Mouse (Mus musculus) MEL-GATA-1-ER (cell line): Measurements from ENCODE around the gene Rusc1.

Experiments used
- DNase-seq: peaks from one replicate; pipeline ENCODE4 v3.0.0-alpha.2; 2012; ENCODE audit warnings: low read depth; ENCODE audit errors: extremely low read depth

The Rusc1 gene

DNA sequence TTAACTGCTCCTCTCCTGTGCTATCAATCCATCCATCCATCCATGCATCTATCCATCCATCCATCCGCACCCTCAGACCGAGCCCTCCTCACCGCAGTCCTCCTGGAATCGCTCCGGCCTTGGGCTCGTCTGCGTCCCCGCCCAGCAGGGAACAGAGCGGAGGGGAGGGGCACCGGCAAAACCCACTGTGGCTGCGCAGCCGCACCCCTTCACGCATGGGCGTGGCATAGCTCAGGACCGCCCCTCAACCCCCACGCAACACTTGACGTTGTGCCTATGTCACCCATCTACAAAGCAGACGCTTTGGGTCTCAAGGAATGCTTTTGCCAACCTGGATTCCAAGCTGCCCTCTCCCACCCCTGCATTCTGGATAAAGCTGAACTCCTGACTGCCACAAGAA is at the start of gene Rusc1:
Gene Rusc1, minus strand, starts transcription at position 137 of the 400 bp plus-strand sequence.
- DNase-seq = no peak

DNA sequence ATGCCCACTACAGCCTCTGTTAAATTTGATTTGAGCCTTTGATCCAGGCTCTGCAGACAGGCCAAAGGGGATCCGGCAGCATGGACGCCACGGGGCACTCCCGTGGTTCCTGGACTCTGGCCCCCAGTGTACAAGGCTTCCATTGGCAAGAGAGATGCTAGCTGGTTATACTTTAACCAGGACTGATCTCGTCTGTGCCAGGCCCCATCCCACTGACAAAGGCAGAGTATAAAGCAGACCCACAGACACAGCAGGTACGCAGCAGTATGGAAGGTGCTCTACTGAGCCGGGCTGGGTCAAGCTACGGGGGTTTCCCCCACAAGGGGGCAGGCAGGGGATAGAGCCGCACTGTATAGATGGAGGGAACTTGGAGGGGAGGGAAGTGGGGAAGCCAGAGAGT is 43.3 kb upstream of the Rusc1 start:
- DNase-seq = peak; percentile 54

DNA sequence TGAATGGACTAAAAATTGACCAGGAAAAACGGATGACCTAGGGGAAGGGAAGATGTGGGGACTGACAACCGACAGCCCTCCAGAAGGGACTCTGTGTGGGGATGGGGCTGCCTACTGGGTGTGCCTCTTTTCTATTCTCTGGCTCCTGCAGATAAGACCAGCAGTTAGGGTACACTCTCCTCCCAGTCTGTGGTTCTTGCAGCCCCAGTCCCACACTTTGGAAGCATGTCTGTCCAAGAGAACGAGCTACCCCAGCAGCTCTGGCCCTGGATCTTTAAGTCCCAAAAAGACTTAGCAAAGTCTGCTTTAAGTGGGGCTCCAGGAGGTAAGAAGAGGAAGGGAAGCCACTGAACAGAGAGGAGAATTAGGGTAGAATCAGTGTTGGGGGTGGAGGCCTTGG is 42.8 kb upstream of the Rusc1 start, which contains the start of gene Pklr:
Gene Pklr, plus strand, starts transcription at position 185 of the 400 bp plus-strand sequence.
- DNase-seq = peak; percentile 84

DNA sequence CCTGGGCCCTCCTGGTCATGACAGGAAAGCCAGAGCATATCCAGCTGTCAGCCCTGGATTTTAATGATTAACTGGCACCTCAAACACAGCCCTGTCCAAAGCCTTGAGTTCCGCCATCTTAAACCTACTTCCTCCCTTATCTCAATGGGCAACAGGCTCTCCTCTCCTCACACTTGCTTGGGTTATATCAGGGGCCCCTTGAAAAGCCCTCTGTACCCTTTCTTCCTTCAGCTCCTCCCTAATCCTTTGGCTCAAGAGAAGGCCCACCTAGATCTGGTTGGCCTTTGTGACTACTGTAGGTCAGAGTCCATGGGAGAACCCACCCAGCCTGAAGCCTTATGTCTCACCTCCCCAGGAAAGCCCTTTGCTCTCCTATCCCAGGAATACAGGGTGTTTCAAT is 40.6 kb upstream of the Rusc1 start:
- DNase-seq = peak; percentile 41

GRCm38 (mm10) chr3:89133063-89133450 is 39.9 kb upstream of the Rusc1 start:
- DNase-seq = peak; percentile 52

GRCm38 (mm10) chr3:89132285-89133062 is 39.4 kb upstream of the Rusc1 start:
- peak; percentile 96 for DNase-seq

DNA sequence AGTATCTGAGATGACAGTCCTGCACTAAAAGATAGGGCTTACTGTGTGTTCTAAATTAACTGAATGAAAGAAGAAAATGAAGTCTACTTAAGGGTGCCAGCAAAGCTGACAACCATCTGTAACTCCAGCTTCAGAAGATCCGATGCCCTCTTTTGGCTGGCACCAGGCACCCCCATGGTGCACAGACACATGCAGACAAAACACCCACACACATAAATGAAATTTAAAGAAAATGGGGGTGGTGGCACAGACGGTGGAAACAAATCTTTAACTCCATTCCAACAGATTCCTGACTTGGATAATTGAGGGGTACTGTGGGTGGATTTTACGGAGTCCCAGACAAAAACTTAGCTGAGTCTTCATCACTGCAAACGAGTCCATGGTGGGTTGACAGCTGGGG is 38.7 kb upstream of the Rusc1 start:
- DNase-seq = no peak

DNA sequence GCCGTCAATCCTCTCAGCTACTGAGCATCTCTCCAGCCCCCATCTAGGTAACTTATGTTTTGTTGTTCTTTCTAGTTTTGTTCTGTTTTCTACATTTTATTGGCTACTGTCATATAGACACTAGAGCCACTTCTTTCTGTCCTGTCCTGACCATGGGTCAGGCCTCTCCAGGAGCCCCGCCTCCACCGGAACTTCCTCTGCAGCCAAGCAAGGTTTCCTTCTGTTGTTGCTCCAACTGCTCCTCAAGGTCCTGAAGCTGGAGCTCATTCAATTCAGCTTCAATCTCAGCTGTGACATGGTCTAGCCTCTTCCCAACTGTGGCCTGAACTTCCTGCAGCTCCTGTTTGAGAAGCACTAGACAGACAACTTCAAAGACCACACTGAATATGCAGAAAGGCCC is 36.8 kb upstream of the Rusc1 start:
- DNase-seq = no peak

GRCm38 (mm10) chr3:89125981-89126380 is 32.9 kb upstream of the Rusc1 start:
- DNase-seq = no peak

GRCm38 (mm10) chr3:89124241-89124640 is 31.1 kb upstream of the Rusc1 start:
- no peak for DNase-seq

GRCm38 (mm10) chr3:89123313-89123712 is 30.2 kb upstream of the Rusc1 start:
- DNase-seq = no peak

GRCm38 (mm10) chr3:89115522-89115921 is 22.4 kb upstream of the Rusc1 start:
- peak; percentile 64 for DNase-seq

GRCm38 (mm10) chr3:89113058-89113457 is 19.9 kb upstream of the Rusc1 start:
- no peak for DNase-seq

- no peak for DNase-seq
These were observed 15.0 kb upstream of the Rusc1 start for GRCm38 (mm10) chr3:89108146-89108545.

DNA sequence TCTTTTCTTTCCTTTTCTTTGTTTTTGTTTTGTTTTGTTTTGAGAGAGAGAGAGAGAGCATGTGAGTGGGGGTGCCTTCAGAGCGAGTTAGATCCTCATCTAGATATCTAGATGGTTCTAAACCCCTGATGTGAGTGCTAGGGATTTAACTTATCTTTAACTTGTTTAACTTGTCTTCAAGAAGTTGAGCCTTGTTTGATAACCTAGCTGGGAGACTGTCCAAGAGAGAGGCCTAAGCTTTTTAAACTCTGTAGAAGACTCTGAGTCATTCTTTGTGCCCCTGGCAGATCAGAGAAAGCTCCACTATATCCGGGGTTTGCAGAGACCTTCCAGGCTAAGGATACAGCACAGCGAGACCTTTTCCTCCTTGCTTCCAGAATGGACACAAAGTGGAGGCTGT is 14.4 kb upstream of the Rusc1 start:
- DNase-seq = no peak

- peak; percentile 56 for DNase-seq
These were observed 13.8 kb upstream of the Rusc1 start for GRCm38 (mm10) chr3:89106881-89107280.

DNA sequence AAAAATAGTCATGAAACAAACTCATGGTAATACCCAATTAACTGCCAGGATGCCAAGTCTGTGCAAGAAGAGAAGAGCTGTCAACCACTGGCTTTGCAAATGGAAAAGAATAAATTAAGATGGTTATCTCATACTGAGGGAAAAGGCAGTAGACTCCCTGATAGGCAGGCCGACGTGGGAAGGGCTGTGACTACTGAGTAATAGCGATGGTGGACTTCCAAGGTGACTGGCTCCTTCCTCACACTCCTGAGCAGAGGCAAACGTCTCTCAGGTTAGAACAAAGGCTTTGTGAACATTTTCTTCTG is 10.1 kb upstream of the Rusc1 start:
- peak; percentile 50 for DNase-seq

DNA sequence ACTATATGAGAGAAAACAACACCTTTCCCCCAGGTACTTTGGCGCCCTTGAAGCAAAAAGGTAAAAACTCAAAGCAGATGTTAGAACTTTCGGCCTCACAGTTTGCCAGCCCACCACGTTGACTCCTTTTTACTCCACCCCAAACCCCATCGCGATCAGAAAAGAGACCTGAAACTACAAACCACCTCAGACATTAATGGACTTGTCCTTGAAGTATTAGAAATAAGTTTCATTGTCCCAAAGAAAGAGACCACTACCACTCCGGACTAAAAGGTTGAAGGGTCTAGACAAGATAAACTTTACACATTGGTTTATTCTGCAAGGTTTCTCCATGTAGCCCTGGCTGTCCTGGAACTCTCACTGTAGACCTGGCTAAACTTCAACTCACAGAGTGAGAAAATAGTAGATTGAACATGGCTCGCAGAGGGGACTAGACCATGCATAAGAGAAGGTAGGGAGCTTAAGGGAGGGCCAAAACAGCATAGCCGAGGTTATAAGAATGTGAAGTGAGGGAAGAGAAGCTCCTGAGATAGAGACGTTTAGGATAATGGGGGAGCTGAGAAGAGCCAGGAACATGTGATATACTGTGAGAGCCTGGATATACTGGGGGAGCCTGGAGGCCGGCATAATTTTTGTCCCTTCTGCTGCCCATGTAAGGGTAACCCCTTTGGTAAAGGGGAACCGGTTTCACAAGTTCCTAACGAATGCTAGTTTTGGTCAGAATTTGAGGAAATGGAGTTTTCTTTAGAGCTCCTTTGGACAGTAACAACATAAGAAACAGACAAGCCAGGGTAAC is 9.6 kb upstream of the Rusc1 start:
- no peak for DNase-seq

DNA sequence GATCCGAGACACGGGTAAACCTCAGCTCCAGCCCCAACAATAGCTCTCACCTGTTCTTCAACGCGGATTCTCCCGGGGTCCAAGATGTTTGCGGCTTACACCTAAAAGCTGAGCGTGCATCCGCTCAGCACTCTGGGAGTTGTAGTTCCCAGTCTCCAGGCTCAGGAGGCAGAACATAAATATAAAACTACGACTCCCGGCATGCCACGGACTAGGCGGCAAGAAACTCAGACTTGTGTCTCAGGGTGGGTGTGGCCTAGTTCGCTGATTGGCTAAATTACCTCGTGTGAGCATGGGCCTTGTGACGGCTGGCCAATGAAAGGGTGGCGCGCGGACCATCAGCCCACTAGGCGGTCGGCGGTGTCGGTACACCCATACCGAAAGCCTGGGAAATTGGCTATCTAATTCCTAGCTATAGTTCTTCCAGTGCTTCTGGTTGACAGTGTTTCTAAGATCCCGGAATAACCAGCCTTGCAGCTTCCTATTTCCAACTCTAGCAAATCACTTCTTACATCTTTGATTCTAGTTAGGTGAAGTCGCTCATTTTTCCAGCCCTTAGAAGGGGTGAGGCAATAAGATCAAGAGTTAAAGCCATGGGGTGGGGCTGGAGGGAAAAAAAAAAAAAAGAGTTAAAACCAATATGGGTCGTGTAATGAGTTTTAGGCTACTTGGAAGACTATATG is 8.8 kb upstream of the Rusc1 start, which contains the start of gene Fdps:
Gene Fdps, minus strand, starts transcription at position 148 of the 683 bp plus-strand sequence.
- DNase-seq = peak; percentile 100

- no peak for DNase-seq
These were observed 8.3 kb upstream of the Rusc1 start for GRCm38 (mm10) chr3:89101459-89101811.

- DNase-seq = no peak
These were observed 7.7 kb upstream of the Rusc1 start, which contains the start of gene Gm43738 for GRCm38 (mm10) chr3:89100811-89101210. Gm43738 (minus strand) TSS chr3:89101099.

GRCm38 (mm10) chr3:89094021-89094420 is 910 bp upstream of the Rusc1 start:
- DNase-seq = no peak
